Mouse (Mus musculus): ENCODE data around the gene Mypn. TPM values are rescaled to one million over a fixed set of nuclear protein-coding genes. Genes with fewer than 3 reads are reported as not detected.

Gene Mypn
- polyA plus RNA-seq, 1 experiment from 2014 or later: 0.56 TPM

- ATAC-seq (ENCODE audit: borderline replicate concordance, extremely low read depth, low FRiP score, low TSS enrichment): no peak
- no peaks in the 10 kb centered on the region for H3K36me3 ChIP-seq
- no peak overlapping the region for H3K9ac ChIP-seq
- peaks cover 5% of the 10 kb centered on the region for H3K4me1 ChIP-seq
- no peak overlapping the region for H3K4me3 ChIP-seq
- H3K4me2 ChIP-seq: no peak overlapping the region
- 59% methylated on average over 2 of the region's 2 CpGs for WGBS
- peaks cover 44% of the 10 kb centered on the region for H3K27me3 ChIP-seq
- H3K9me3 ChIP-seq: no peaks in the 10 kb centered on the region
- H3K27ac ChIP-seq: no peak overlapping the region
Observed at GRCm38 (mm10) chr10:63096757-63097156, 107.0 kb downstream of the Mypn start.

- Histone ChIP-seq H3K27ac (no peak overlapping the region), H3K9me3 (no peaks in the 10 kb centered on the region), H3K4me1 (0 out of 2 replicates have a peak, but pooled peaks cover 4% of the 10 kb centered on the region), H3K36me3 (no peaks in the 10 kb centered on the region), H3K4me2 (no peak overlapping the region), H3K27me3 (peaks cover 5% of the 10 kb centered on the region; the same call in 1 of the 2 replicates), H3K9ac (no peak overlapping the region), H3K4me3 (no peak overlapping the region)
- 59% methylated on average over 10 of the region's 10 CpGs for WGBS
- no peak for ATAC-seq (ENCODE audit: borderline replicate concordance, extremely low read depth, low FRiP score, low TSS enrichment)
Observed at GRCm38 (mm10) chr10:63092616-63093550, 110.9 kb downstream of the Mypn start.

GRCm38 (mm10) chr10:63091915-63092314 is 111.8 kb downstream of the Mypn start:
- 0 out of 2 replicates have a peak, but pooled peaks cover 4% of the 10 kb centered on the region for H3K4me1 ChIP-seq
- no peak overlapping the region for H3K4me2 ChIP-seq
- no peak overlapping the region for H3K27ac ChIP-seq
- 62% methylated on average over 7 of the region's 7 CpGs for WGBS
- H3K9ac ChIP-seq: no peak overlapping the region
- H3K36me3 ChIP-seq: no peaks in the 10 kb centered on the region
- H3K27me3 ChIP-seq: no peaks in the 10 kb centered on the region
- no peaks in the 10 kb centered on the region for H3K9me3 ChIP-seq
- no peak for ATAC-seq (ENCODE audit: borderline replicate concordance, extremely low read depth, low FRiP score, low TSS enrichment)
- H3K4me3 ChIP-seq: no peak overlapping the region

- Histone ChIP-seq H3K9me3 (no peaks in the 10 kb centered on the region), H3K4me2 (peak overlapping the region; percentile 54), H3K4me1 (0 out of 2 replicates have a peak, but pooled peaks cover 4% of the 10 kb centered on the region), H3K27ac (no peak overlapping the region), H3K36me3 (no peaks in the 10 kb centered on the region), H3K27me3 (no peaks in the 10 kb centered on the region), H3K9ac (no peak overlapping the region; the same call in 1 of the 2 replicates), H3K4me3 (peak overlapping the region; percentile 26)
- ATAC-seq (ENCODE audit: borderline replicate concordance, extremely low read depth, low FRiP score, low TSS enrichment): no peak
- 6% methylated on average over 26 of the region's 26 CpGs for WGBS
Observed at GRCm38 (mm10) chr10:63089758-63090571, 113.8 kb downstream of the Mypn start.

- H3K9me3 ChIP-seq: no peaks in the 10 kb centered on the region
- H3K4me2 ChIP-seq: peak overlapping the region; percentile 54
- no peak overlapping the region for H3K9ac ChIP-seq
- H3K27me3 ChIP-seq: no peaks in the 10 kb centered on the region
- WGBS: 51% methylated on average over 8 of the region's 8 CpGs
- no peak overlapping the region for H3K27ac ChIP-seq
- peak overlapping the region; percentile 26; the same call in 1 of the 2 replicates for H3K4me3 ChIP-seq
- 0 out of 2 replicates have a peak, but pooled peaks cover 4% of the 10 kb centered on the region for H3K4me1 ChIP-seq
- no peaks in the 10 kb centered on the region for H3K36me3 ChIP-seq
- no peak for ATAC-seq (ENCODE audit: borderline replicate concordance, extremely low read depth, low FRiP score, low TSS enrichment)
Observed at GRCm38 (mm10) chr10:63089103-63089757, 114.5 kb downstream of the Mypn start.

- H3K36me3 ChIP-seq: no peaks in the 10 kb centered on the region
- ATAC-seq (ENCODE audit: borderline replicate concordance, extremely low read depth, low FRiP score, low TSS enrichment): no peak
- H3K4me3 ChIP-seq: no peak overlapping the region
- no peak overlapping the region for H3K4me2 ChIP-seq
- H3K4me1 ChIP-seq: 0 out of 2 replicates have a peak, but pooled peaks cover 4% of the 10 kb centered on the region
- 75% methylated on average over 10 of the region's 10 CpGs for WGBS
- no peaks in the 10 kb centered on the region for H3K9me3 ChIP-seq
- H3K9ac ChIP-seq: no peak overlapping the region
- H3K27me3 ChIP-seq: no peaks in the 10 kb centered on the region
- no peak overlapping the region for H3K27ac ChIP-seq
Observed at GRCm38 (mm10) chr10:63086304-63086703, 117.4 kb downstream of the Mypn start.

- Histone ChIP-seq H3K36me3 (no peaks in the 10 kb centered on the region), H3K9me3 (no peaks in the 10 kb centered on the region), H3K4me2 (no peak overlapping the region), H3K27ac (no peak overlapping the region), H3K9ac (no peak overlapping the region), H3K4me1 (no peaks in the 10 kb centered on the region), H3K4me3 (no peak overlapping the region), H3K27me3 (no peaks in the 10 kb centered on the region)
- ATAC-seq (ENCODE audit: borderline replicate concordance, extremely low read depth, low FRiP score, low TSS enrichment): no peak
- WGBS: 9% methylated on average over 5 of the region's 5 CpGs
Observed at GRCm38 (mm10) chr10:63065988-63066387, 137.8 kb downstream of the Mypn start.

Other genes starting within 250 kb of the Mypn start
- gene Rufy2, start 223.7 kb downstream of the Mypn start, polyA plus RNA-seq (2015; fragmentation: Nextera tagmentation; extraction: Ambion mirVana): 19.1 and 21.9 TPM in 2 replicates
- gene Hnrnph3, start 179.7 kb downstream of the Mypn start, polyA plus RNA-seq (2015; fragmentation: Nextera tagmentation; extraction: Ambion mirVana): 111 and 114 TPM in 2 replicates
- gene Pbld2, start 179.6 kb downstream of the Mypn start, polyA plus RNA-seq (2015; fragmentation: Nextera tagmentation; extraction: Ambion mirVana): 1.1 and 1.5 TPM in 2 replicates
- 0.77 and 0.89 TPM in 2 replicates for gene Pbld1, start 143.8 kb downstream of the Mypn start, polyA plus RNA-seq (2015; fragmentation: Nextera tagmentation; extraction: Ambion mirVana)
- not detected in 2 replicates for gene Atoh7, start 104.3 kb downstream of the Mypn start, polyA plus RNA-seq (2015; fragmentation: Nextera tagmentation; extraction: Ambion mirVana)
- 38.2 and 39.0 TPM in 2 replicates for gene Herc4, start 39.9 kb upstream of the Mypn start, polyA plus RNA-seq (2015; fragmentation: Nextera tagmentation; extraction: Ambion mirVana)
- 5.3 and 5.9 TPM in 2 replicates for gene Sirt1, start 177.8 kb upstream of the Mypn start, polyA plus RNA-seq (2015; fragmentation: Nextera tagmentation; extraction: Ambion mirVana)
- gene Dnajc12, start 178.5 kb upstream of the Mypn start, polyA plus RNA-seq (2015; fragmentation: Nextera tagmentation; extraction: Ambion mirVana): 13.3 and 13.6 TPM in 2 replicates
- gene Gm7075, start 217.8 kb upstream of the Mypn start, polyA plus RNA-seq (2015; fragmentation: Nextera tagmentation; extraction: Ambion mirVana): 0.41 TPM in 1 of 2 replicates, not detected in the other
- gene Ctnna3, start 226.1 kb upstream of the Mypn start, polyA plus RNA-seq (2015; fragmentation: Nextera tagmentation; extraction: Ambion mirVana): 0.86 and 1.2 TPM in 2 replicates

All from lung, embryonic 15.5 days (tissue).